Mouse (Mus musculus) retina, embryonic 14.5 days (tissue): ENCODE measurements around the gene Clybl.

Experiments
- DNase-seq: peaks from one replicate; pipeline ENCODE4 v3.0.0-alpha.2; 2015; ENCODE audit warnings: low spot score

The Clybl gene

GRCm38 (mm10) chr14:122386281-122387130 is 205.0 kb downstream of the Clybl start:
- DNase-seq: no peak

GRCm38 (mm10) chr14:122387781-122388180 is 206.3 kb downstream of the Clybl start:
- no peak for DNase-seq

- DNase-seq: peak; percentile 53
Measured at GRCm38 (mm10) chr14:122388431-122389031, 207.0 kb downstream of the Clybl start.

- no peak for DNase-seq
Measured at GRCm38 (mm10) chr14:122389684-122390370, 208.3 kb downstream of the Clybl start.

GRCm38 (mm10) chr14:122390935-122391334 is 209.4 kb downstream of the Clybl start:
- no peak for DNase-seq

GRCm38 (mm10) chr14:122393119-122393518 is 211.6 kb downstream of the Clybl start:
- DNase-seq: no peak

- no peak for DNase-seq
Measured at GRCm38 (mm10) chr14:122398676-122399075, 217.2 kb downstream of the Clybl start.

GRCm38 (mm10) chr14:122399906-122400305 is 218.4 kb downstream of the Clybl start:
- no peak for DNase-seq

GRCm38 (mm10) chr14:122401886-122402285 is 220.4 kb downstream of the Clybl start:
- no peak for DNase-seq

GRCm38 (mm10) chr14:122402716-122403258 is 221.3 kb downstream of the Clybl start:
- DNase-seq: no peak

GRCm38 (mm10) chr14:122403422-122403940 is 222.0 kb downstream of the Clybl start:
- DNase-seq: no peak

- DNase-seq: no peak
Measured at GRCm38 (mm10) chr14:122404596-122405154, 223.2 kb downstream of the Clybl start.

GRCm38 (mm10) chr14:122405236-122405635 is 223.7 kb downstream of the Clybl start:
- DNase-seq: no peak

GRCm38 (mm10) chr14:122405897-122406540 is 224.5 kb downstream of the Clybl start:
- DNase-seq: peak; percentile 57

GRCm38 (mm10) chr14:122406541-122407219 is 225.2 kb downstream of the Clybl start:
- peak; percentile 56 for DNase-seq

GRCm38 (mm10) chr14:122412841-122413541 is 231.5 kb downstream of the Clybl start:
- DNase-seq: no peak

- DNase-seq: no peak
Measured at GRCm38 (mm10) chr14:122413542-122413928, 232.0 kb downstream of the Clybl start.

- DNase-seq: no peak
Measured at GRCm38 (mm10) chr14:122414786-122415185, 233.3 kb downstream of the Clybl start.

GRCm38 (mm10) chr14:122416166-122416771 is 234.8 kb downstream of the Clybl start:
- no peak for DNase-seq

GRCm38 (mm10) chr14:122424441-122424840 is 242.9 kb downstream of the Clybl start:
- DNase-seq: no peak
